Mouse (Mus musculus) B cell, adult 2 months (primary cell): Measurements from ENCODE around the gene Plpp3.

Experiments
- DNase-seq, 2 experiments: peaks; one replicate each; pipeline ENCODE4 v3.0.0; 2022

Gene Plpp3

DNA sequence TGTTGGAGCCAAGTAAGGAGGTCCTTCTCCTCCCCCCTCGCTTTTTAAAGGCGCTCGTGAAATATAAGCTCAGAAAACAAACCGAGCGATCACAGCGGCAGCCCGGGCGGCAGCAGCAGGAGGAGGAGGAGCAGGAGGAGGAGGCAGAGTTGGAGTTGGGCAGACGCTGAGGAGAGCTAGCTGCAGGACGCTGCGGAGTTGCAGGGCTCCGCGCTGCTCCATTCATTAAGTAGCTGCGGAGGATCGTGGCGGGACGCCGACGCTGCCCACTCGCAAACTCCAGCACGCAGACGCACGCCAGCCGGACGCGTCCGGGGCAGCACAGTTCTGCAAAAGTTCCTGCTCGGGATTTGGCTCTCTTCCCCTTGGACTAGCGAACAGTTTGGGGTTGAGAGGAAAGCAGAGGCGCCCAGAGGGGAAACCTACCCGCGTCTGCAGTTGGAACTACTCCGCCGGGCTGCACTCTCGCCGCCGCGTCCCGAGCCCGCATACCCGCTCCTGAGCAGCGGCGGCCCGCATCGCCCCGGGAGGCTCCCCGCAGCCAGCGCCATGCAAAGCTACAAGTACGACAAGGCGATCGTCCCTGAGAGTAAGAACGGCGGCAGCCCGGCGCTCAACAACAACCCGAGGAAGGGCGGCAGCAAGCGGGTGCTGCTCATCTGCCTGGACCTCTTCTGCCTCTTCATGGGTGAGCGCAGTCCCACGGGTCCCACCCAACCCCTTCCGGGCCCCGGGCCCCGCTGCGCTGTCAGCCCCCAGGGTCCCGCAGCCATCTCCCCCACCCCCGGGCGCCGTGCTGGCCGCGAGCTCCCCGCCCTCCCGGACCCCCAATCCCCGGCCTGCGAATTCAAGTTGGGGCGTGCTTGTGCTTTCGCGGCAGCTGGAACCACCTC is at the start of gene Plpp3:
Gene Plpp3 (plus strand): TSS at position 72 of the 893 bp plus-strand sequence.
- DNase-seq = peak; percentile 55

DNA sequence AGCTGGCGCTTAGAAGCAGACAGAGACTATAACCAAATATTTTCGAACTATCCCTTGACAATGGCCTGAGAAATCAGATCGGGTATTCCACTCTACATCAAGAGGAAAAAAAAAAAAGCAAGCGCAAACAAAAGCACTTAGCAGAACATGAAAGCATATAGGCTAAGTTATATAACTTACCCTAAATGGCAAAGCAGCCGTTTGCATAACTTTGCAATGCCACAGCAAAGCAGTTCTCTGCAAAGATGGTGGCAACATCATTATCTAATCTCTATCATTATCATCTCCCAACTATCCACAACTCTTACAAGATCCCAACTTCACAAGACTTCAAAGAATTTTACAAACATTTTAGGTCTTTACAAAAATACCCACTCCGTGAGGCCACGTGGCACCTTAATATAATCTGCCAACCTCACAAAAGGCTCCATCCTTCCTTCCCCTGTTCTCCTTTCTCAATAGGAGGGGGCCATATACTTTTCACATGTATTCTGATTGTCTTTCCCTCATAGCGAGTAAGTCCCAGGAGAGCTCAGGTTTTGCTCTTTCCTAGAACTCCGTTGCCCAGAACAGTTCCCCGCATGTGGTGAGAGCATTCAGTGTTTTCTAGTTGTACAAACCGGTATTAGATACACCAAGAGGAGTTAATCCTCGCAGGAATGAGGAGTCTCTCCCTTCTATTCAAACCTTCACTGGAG is 49.1 kb upstream of the Plpp3 start:
- DNase-seq = no peak

DNA sequence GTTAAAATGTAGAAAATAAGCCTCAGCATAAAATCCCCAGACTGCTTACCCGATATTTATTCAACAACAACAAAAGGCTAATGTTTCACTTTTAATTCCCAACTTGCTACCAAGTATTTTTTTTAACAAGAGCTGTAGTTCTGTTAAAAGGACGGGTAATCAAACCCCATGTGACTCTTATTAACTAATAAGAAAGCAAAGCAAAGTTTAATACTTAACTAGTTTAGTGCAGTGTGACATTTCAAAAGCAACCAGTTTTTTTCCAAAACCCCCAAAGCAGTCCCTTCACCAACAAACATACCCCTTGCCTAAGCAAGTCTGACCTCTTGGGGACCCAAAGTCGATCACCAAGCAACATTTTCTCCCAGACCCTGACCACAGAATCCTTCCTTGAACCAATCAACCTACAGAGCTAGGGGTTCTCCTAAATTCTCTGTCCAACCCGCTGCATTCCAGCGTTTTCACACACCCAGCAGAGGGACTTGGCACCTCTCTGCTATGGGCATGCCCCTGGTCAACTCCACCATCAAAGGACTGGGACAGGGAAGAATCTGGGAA is 48.4 kb upstream of the Plpp3 start:
- DNase-seq = peak in 1 of 2 experiments; percentile 3

DNA sequence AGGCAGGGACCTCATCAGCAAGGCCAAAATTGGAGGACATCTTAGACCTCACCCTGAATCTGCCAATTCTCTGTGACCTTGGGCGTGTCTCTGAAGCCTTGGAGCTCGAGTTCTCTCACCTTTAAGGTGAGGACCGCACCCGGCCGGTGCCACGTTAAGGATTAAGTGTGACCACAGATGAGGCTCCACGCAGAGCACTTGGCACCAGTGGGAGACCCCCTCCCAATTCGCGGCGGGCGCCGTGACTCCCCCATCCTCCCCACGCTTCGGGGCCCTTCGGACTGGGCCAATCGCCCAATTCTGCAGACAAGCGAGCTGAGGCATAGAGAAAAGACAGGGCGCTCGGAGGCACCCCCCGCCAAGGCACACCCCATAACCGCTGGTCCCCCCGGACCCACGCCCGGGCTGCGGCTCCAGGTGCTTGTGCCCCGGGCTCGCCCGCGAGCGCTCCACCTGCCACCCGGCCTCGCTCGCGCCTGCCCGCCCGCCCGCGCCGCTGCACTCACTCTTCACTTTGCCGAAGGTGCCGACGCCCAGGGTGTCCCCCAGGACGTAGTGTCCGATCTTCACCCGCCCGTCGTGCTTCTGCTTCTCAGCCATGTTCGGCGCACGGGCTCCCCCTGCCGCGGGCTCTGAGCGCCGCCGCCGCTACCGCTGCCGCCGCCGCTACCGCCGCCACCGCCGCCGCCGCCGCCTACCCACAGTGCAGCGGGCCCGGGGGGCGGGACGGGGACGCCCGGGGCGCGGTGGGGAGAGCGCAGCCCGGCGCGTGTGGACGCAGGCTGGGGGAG is 47.8 kb upstream of the Plpp3 start, which contains the start of gene Prkaa2:
Gene Prkaa2 (minus strand): TSS at position 692 of the 791 bp plus-strand sequence.
- DNase-seq = peak; percentile 66 to 74

DNA sequence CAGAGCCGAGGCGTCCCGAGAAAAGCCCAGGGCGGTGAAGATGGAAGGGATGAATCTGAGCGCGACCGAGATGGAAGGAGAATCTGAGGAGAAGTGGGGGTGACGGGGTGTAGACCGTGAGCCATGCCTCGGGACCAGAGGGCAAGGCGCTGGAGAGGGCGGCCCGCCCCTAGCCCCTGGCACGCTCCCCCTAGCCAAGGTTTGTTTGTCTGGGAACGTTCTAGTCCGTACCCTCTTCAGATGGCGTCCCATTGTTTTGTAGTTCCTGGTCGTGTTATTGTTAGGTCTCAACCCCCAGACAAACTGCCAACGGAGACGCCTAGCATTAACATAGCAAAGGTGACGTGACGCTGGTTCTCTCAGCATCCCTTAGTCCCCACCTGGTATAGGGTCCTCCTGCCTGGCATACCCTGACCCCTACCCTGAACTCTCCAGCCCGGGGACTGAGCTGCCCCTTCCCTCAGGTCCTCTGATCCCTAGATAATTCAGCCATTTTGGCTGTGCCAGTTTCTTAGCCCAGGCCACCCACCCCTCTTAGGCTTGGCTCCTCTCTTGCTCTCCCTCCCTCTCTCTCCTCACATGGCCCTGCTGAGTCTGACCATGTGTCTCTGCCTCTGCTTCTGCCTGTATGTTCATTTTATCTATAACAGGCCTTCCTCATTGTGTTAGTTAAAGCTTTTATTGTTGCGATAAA is 47.0 kb upstream of the Plpp3 start:
- no peak for DNase-seq

DNA sequence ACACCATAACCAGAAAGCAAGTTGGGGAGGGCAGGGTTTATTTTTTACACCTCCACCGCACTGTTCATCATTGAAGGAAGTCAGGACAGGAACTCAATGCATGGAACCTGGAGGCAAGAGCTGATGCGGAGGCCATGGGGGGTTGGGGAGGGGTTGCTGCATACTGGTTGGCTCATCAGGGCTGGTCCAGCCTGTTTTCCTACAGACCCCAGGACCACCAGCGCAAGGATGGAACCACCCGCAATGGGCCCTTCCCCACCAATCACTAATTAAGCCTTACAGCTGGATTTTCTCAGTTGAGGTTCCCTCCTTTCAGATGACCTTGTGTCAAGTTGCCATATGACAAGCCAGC is 46.5 kb upstream of the Plpp3 start:
- no peak for DNase-seq

DNA sequence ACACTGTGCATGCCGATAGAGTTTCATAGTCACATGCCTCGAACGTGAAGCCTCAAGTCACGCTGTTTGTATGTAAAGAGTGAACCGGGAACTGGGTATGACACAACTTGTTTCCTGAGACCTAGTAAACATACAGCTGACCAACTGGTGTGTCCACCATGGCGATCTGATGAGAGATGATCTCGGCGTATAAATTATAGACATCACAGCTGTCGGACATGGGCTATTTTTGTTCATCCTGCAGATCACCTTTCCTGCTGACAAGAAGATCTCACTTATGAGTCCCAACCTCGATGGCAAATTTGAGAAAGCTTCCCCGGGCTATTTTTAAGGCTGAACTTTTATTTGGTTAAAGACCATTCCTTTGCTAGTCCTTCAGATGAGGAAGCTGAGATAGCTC is 45.4 kb upstream of the Plpp3 start:
- DNase-seq = no peak

DNA sequence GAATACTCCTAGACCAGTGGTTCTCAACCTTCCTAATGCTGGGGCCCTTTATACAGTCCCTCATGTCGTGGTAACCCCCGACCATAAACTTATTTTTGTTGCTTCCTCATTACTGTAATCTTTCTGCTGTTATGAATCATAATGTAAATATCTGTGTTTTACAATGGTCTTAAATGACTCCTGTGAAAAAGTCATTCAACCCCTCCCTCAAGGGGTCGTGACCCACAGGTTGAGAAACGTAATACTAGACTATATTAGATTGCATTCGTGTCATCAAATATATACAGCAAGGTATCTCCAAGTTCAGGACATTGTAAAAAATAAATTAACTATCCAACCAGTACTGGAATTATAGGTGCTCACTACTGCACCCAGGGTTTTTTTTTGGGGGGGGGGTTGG is 44.1 kb upstream of the Plpp3 start:
- no peak for DNase-seq

DNA sequence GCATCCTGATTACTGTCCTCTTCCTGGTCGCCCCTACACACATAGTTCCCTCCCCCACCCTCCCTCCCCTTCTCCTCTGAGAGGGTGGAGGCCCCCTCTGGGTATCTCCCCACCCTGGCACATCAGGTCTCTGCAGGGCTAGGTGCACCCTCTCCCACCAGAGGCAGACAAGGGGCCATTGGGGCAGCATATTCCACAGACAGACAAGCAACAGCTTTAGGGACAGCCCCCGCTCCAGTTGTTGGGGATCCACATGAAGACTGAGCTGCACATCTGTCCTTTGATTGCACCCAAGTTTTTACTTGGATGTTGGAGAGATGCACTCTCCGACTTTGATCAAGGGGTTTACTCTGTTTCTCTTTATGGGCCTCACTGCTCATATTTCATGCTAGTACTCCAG is 43.7 kb upstream of the Plpp3 start:
- no peak for DNase-seq

DNA sequence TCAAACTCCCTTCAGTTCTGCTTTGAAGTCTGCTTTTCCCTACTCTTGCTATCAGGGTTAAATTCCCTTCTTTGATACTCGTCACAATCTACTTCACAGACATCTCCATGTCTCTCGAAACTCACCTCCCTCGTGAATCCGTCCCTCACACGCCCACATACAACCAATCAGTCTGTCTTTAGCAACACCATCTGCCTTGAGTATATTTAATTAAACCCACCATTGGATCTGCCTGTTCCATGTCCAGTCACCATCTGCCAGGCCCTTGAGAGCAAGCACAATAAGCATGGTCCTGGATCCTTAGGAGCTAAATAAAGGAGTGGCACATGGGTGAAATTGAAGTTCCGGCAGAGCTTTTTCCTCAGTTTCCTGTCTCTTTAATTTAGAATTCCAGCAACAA is 36.1 kb upstream of the Plpp3 start:
- no peak for DNase-seq

DNA sequence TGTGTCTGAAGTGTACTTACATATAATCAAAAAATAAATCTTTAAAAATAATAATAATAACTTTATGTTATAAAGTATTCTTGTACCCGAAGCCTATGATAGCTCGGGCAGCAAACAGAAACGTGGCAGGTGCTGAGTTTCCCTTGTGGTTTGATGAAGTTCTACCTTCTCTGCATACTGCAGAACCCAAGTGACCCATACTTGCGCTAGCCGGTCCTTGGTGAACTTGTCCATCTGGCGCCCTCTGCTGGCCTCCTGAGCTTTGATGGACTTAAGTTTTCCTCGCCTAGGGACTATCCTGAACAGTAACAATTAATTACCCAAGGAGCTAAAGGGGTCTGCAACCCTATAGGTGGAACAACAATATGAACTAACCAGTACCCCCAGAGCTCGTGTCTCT is 34.7 kb upstream of the Plpp3 start:
- peak; percentile 32 to 45 for DNase-seq

DNA sequence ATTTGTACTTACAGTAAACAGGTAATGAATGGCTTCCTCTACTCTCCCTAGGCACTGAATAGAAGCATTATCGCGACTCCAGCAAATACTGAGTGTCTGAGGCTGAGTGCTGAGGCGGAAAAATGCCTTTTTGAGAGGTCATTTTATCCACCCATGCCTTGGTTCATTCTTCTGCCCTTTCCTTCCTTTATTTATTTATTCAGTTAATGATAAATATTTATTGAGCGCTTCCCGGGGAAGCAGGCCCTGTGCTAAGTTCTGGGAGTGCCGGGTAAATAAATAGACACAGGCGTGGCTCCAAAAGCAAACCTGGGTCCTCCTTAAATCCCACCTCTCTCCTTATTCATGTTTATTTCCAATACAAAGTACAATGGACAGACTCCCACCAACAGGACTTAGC is 27.9 kb upstream of the Plpp3 start:
- DNase-seq = no peak

DNA sequence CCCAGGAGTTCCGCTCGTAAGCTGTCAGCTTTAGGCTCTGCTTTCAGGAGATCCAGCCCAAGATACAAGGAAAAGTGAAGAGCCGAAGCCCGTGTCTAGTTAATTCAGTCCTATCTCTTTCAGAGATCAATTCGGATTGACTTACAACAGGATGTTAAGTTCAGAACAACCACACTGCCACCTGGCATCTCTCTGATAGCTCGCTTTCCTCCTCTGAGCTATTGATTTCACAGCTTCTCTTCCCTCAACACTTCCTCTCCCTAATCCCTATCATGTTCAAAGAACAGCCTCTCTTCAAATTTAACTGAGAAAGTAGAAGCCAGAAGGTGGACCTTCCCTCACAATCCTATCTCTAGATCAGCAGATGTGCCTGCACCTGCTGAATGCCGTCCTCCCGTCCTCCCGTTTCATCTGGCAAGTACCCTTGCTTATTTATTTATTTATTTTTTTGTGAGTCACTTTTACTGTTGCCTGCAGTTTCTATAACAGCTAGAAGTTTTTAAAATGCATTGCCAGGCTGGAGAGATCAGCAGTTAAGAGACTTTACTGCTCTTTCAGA is 25.3 kb upstream of the Plpp3 start:
- no peak for DNase-seq

DNA sequence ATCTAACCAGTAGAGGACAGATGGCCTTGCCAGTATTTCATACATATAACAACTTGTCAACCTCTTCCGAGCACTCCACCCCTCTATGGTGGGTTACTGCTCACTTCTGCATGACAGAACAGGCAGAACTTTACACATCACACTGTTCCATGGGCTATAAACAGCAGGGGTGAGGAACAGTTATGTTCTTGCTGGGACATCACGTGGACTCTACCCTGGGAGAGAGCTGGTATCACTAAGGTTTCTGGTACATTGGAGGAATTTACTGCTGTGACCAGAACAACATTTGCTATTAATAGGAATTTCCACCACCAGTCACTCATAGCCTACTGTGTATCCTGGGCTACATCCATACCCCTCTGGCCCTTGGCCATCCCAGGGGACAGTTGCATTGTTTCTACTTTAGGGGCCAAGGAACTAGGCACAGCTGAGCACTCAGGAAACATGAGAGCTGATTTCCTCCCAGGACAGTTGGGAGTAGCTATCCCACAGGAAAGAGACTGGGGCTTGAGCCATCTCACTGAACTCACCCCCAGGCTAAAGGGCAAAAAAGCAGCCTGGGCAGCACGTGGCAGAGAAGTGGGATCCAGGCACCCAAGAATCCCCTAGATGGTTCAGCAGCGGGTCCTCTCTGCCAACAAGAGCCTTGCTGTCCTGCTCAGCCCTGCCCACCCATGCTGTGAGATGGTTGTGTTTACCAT is 23.6 kb upstream of the Plpp3 start:
- no peak for DNase-seq

DNA sequence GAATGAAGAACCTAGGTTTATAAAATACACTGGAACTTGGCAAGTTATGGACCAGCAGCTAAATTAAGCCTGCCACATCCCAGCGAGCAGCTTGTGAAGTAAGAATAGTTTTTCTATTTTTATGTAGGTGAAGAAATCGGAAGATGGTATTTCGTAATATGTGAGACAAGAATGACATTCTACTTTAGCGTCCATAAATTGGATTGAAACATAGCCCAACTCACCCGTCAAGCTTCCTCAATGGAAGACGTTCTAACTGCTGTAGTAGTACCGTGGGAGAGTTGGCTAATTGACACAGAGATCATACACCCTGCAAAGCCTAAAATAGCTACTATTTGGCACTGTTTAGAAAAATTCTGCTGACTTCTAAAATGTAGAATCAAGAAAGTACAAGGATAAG is 7.7 kb upstream of the Plpp3 start:
- DNase-seq = no peak

DNA sequence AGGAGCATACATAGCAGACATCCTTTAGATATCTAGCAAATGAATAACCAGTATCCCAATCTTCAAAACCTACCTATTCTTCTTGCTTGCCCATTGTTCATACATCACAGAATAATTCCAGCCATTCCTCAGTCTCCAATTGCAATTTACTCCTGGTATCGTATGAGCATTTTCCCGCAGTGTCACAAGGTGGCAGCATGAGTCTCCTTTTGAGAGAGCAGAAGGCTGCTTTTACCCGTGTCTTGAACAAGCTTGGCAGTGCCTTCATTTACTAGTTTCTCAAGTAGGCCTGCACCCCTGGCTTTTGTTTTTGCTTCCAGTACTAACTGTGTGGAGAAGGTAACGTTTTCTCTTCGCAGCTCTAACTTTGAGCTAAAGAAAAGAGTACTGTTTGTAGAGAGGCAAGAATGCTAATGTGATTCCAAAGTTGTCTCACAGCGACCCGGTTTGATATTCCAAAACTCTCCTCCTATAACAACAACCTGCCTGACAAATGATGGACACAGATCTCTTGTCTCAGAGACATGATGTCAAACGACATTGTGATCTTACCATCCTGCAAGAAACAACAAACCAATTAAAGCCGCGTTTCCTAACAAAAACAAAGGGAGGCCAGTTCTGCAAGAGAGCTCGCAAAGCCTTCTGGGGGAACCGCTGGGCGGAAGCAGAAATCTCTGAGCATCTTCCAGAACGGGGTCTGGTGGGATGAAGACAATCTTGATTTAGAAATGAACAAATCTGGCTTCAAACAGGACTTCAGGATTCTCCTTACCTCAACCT is 5.0 kb upstream of the Plpp3 start:
- DNase-seq = peak; percentile 77 to 78

DNA sequence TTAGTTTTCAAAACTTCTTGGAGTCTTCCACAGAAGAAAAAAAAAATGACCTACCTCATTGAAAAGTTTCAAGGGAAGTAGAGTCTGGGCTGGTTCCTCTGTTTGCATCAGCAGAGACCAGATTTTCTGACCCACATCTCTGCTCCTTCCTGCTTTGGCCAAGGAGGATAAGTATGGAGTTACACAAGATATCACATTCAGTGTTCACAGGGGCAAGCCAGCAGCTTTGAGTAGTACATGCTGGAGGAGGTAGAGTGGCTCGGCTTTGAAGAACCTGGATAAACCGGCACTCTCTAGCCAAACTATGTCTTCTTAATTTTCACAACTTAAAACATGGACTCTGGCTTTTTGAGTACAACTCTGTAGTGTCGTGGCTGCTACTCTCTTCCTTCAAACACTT is 3.9 kb upstream of the Plpp3 start:
- DNase-seq = no peak

DNA sequence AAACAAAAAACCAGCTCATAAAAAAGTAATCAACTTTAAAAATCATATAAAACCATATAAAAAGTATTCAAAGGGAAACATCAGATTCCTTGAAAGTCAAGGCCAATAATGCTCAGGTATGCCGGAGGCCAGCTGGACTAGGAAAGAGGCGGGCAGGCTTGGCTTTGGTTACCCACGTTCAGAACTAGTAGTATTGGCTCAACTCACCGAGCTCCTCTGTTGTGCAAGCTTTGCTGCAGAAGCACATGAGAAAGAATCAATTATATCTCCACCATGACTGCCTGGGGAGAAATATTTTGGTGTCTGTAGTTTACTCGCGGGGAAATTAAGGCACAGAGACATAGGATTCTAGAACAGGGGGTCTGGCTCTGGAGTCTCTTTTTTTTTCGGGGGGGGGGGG is 866 bp upstream of the Plpp3 start:
- no peak for DNase-seq

DNA sequence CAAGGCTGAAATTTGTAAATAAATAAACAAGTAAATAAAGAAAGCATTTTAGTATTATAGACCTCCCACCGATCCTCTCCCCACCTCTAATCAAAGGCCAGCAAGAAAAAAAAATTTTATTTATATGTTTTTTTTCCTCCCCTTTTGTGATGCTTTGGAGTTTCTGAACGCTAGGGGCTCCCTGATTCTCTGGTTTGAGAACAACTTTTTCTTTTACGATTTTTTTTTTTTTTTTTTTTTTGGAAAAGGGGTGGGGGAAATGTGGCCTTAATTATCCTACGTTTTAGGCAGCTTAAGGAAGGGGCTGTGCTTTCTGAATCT is 232 bp upstream of the Plpp3 start:
- DNase-seq = peak in 1 of 2 experiments; percentile 40

DNA sequence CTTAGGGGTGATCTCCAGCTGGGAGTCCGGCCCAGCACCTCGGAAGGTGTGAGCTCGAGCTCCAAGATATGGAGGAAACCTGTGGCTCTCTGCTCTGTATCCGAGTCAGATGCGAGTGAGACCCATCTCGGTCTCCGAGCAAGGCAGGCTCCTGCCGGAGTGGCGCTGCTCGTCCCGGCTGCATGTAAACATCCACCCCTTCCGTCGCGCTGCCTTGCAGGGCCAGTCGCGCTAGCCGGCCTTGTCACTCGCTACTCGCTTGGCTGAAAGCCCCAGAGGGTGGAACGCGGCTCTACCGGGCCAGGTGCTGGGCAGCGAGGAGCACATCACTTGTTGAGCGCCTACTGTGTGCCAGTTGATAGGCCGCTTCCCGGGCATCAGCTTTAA is 1.0 kb downstream of the Plpp3 start:
- DNase-seq = peak; percentile 81 to 83
